Mouse (Mus musculus) thymus, postnatal 4 days (tissue): Measurements from ENCODE around the gene Ncaph2.

ENCODE experiments used
- DNase-seq: peaks from one replicate; pipeline ENCODE4 v3.0.0; 2021

The Ncaph2 gene

DNA sequence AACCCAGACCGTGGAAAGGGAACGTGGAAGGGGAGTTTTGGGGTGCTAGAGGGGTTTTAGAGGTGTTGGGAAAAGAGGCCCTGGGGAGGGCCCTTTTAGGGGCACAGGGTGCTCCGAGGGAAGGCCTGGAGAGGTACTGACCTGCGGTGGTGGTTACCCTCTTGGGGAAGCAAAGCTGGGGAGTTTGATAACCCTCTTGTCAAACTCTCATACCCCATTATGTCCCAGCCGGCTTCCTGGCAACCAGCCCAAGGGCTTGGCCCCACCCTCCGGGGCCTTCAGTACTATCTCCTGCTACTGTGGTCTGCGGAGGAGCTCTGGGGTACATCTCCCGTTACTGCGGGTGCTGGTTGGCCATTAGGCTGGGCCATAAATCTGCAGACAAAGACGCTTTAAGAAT, 23.9 kb downstream of the Ncaph2 start:
- DNase-seq: peak; percentile 53

- no peak for DNase-seq
Measured at GRCm38 (mm10) chr15:89384617-89385016, 29.1 kb downstream of the Ncaph2 start, which contains the start of gene Klhdc7b. Gene Klhdc7b, plus strand, starts transcription at chr15:89384917.

- peak; percentile 64 for DNase-seq
Measured at GRCm38 (mm10) chr15:89387127-89387526, 31.6 kb downstream of the Ncaph2 start.

- DNase-seq: no peak
Measured at GRCm38 (mm10) chr15:89390081-89390480, 34.6 kb downstream of the Ncaph2 start.

- DNase-seq: no peak
Measured at GRCm38 (mm10) chr15:89396883-89397282, 41.4 kb downstream of the Ncaph2 start.

DNA sequence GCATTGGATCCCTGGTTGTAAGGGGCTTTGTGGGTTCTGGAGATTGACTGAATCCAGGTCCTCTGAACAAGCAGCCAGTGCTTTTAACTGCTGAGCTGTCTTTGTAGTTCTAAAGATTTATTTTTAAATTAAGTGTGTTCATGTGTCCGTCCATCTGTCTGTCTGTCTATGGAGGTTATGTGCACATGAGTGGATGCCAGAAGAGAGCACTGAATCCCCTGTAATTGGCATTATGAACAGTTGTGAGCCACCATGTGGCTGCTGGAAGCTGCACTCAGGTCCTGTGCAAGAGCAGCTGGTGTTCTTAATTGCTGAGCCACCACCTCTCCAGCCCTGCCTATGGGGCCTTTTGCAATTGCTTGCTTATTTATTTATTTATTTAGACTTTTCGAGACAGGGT, 42.6 kb downstream of the Ncaph2 start:
- DNase-seq: no peak

DNA sequence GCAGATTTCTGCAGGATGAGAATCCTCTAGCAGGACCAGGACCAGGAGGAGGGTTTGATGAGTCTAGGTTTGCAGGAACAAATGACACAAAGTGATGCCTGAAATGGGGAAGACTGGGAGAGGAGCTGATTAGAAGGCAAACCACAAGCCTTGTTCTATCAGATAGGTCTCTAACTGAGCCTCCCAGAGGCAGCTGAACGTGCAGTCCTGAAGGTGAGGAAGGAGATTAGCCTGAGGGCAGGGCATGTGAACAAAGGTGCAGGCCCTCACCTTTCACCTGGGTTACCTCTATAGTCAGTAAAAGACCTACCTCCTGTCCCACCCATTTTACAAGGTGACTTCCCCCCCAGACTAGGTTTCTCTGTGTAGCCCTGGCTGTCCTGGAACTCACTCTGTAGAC, 44.2 kb downstream of the Ncaph2 start:
- no peak for DNase-seq

DNA sequence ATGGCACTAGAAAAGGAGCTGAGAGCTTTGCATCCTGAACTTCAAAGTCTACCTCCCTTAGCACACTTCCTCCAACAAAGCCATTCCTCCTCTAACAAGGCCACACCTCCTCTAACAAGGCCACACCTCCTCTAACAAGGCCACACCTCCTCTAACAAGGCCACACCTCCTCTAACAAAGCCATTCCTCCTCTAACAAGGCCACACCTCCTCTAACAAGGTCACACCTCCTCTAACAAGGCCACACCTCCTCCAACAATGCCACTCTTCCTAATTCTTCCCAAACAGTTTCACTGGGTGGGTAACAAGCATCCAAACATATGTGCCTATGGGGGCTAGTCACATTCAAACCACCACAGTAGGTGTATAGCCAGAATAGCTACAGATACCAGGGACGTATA, 47.0 kb downstream of the Ncaph2 start:
- no peak for DNase-seq

- DNase-seq: no peak
Measured at GRCm38 (mm10) chr15:89404831-89405623, 49.5 kb downstream of the Ncaph2 start.

DNA sequence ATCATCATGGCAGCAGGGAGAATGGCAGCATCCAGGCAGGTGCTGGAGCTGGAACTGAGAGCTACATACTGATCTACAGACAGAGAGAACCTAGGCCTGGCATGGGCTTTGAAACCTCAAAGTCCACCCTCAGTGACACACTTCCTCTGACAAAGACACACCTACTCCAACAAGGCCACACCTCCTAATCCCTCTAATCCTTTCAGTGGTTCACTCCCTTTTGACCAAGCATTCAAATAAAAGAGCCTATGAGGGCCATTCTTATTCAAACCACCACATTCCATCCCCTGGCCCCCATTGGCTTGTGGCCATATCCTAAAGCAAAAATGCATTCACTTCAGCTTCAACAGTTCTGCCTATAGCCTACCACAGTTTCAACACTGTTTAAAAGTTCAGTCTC, 51.2 kb downstream of the Ncaph2 start:
- DNase-seq: no peak

DNA sequence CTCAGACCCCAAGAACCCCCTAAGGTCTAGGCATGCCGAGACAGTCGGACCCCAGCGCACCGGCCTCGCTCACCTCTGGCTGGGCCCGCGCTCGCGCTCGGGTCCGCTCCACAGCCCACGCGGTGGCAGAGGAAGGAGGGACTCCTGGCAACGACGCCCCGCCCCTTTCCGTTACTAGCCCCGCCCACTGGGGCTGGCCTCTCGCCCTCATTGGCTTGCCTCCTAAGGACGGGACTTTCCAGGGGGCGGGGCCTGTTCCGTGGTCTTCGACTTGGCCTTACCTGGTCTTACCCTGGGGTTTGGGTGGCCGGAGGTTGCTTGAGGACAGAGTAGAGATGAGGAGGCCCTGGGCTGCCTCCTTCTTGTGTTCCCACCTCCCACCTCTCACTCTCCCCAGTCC, 54.6 kb downstream of the Ncaph2 start, which contains the start of gene Syce3:
Gene Syce3 (minus strand): TSS at position 386 of the 400 bp plus-strand sequence.
- no peak for DNase-seq

- no peak for DNase-seq
Measured at GRCm38 (mm10) chr15:89415282-89415681, 59.8 kb downstream of the Ncaph2 start.

GRCm38 (mm10) chr15:89421938-89422337, 66.4 kb downstream of the Ncaph2 start:
- no peak for DNase-seq
